Mouse (Mus musculus) R1 (cell line): ENCODE measurements around the gene Gm20388.

Experiments
- DNase-seq: peaks from one replicate; pipeline ENCODE4 v3.0.0-alpha.2; 2018; ENCODE audit warnings: low read depth, low spot score

Gm20388 gene

DNA sequence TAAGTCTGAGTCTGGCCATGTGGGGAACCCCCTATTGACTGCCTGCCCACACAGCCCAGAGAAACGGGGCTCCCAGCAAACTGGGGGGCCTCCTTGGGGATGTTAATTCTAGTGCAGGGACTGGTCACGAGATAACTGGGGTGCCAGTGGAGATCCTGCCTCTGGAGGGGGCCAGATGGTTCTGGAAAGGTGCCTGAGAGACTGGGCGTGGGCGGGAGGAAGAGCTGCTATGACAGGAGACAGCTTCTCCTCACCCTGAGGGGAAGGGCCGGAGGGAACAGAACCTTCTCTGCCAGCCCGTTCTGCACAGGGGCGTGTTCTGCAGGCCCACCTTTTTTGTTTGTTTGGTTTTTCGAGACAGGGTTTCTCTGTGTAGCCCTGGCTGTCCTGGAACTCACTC is 2955.6 kb downstream of the Gm20388 start:
- DNase-seq = no peak

DNA sequence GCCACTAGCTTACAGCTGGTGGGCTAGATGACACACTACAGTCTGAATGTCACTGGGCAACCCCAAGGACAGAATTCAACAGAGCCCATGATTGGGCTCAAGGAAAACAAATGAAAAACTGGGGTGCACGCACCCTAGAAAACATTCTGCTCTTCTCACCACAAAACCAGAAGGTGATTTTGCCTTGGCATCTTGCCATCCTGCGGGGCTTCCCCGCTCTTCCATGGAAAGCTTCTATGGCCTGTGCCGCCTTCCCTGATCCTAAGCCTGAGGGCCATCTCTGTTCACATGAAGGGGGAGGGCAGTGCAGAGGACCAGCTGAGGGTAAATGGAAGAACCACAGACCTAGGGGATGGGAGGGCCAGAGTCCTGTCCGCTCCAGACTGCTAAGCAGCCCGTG is 2957.3 kb downstream of the Gm20388 start:
- no peak for DNase-seq

DNA sequence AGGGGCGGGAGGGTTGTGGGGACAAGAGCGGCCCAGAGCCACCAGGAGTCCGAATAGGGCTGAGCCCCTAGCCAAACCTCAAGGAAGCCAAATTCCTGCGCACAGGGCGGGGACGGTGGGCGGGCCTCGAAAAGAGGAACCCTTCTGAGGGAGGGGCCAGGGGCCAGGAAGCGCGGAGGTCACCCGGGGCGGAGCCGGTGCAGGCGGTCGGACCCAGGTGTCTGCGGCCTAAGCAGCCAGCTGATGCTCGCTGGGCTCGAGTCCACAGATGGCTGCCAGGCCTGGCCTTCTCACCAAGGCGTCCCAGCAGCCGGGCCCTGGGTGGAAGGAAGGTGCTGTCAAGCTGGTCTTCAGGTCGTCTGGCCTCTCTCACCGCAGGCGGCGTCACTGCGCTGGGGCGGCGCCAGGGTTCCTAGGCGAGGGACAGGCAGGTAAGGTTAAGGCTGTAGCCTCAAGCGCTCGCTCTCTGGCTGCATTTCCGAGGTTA is 2959.8 kb downstream of the Gm20388 start:
- peak; percentile 91 for DNase-seq

DNA sequence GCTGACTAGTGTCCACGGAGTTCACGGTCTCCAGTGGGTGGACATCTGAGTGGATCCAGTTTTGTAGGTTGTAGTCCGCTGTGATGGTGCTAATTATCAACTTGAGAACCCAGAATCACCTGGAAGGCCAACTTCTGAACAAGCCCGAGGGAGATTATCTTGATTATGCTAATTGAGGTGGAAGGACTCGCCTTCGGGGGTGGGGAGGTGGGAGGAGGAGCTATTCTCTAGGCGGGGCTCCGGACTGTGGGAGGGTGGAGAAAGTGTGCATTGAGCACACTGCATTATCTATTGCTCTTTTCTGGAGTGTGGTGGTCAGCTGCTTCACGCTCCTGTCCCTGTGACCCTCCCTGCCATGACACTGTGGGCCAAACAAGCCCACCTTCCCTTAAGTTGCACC is 2961.0 kb downstream of the Gm20388 start:
- peak; percentile 71 for DNase-seq

DNA sequence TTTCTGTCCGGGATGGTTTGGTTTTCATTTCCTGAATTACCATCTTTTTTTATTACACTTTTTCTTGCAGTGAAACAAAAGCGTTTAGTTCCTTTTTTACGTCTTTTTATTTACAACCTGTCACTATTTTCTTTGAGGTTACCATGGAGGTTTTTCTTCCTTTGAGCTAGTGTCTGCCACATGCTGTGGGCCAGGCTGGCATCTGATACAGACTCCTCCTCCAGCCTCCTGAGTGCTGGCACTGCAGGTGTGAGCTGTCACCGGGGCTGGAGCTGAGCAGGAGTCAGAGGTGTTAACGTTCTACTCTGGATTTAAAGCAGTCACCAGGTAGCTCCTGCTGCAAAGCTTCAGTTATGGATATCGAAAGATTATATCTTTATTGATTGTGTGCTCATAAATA is 2962.5 kb downstream of the Gm20388 start:
- no peak for DNase-seq

DNA sequence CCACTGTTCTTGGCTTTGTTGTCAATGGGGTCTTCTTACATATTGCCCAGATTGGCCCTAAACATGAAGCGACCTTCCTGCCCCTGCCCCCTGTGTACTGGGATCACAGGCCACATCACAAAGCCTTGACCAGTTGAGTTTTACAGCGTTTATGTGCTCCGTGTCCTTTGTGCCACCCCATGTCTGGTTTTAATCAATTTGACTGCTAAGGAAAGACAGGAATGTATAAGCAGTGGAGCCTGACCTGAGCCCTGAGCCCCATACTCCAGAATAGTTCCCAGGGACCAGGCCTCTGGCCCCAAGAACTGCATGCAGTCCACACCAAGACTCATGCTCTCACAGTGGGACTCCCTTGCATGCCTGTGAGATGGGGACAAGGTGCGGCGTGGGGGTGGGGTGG is 2964.5 kb downstream of the Gm20388 start:
- no peak for DNase-seq

DNA sequence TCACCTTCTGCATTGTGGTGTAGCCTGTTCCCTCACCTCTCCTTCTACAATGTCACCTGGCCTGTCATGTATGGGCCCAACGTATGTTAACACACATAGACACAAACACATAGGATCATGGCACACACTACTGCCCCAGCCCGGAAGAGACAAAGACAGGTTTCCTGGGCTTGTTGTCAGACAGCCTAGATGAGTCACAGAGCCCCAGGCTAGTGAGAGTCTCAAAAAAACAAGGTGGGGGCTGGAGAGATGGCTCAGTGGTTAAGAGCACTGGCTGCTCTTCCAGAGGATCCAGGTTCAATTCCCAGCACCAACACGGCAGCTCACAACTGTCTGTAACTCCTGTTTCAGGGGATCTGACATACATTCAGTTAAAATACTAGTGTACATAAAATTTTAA is 2967.6 kb downstream of the Gm20388 start:
- no peak for DNase-seq

DNA sequence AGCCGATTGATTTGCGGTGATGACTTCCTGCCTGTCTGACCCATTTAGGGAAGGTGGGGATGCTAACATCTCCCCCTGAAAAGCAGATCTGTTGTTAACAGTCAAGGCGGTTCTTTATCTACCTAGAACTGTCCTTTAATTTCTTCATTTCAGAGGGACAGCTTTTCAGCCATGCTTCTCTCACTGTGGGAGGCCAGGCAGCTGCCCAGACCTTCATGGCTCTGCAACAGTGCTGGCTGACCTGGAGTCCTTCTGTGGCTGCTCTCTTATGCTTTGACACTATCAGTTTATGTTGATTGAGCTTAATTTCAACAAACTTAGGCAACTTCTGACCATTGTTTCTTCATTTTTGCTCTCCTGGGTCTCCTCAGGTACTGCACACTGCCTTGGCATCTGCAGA is 2969.7 kb downstream of the Gm20388 start:
- DNase-seq = no peak

DNA sequence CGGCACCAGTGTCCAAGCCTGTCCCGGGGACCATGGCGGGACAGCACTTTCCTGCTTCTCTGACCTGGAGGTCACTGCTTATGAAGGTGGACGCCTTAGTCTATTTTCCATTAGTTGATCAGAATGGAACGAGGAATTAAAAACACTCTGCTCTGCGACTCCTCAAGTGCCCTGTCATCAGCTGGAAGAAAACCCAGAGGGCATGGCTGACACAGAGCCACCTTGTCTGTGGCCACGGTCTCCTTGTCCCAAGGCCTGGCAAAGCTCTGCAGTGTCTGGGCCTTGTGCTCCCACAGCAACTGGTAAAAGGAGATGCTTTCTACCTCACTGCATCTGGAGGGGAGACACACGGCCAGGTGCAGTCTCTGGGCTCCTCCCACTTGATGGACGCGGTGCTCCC is 2973.0 kb downstream of the Gm20388 start:
- DNase-seq = no peak

DNA sequence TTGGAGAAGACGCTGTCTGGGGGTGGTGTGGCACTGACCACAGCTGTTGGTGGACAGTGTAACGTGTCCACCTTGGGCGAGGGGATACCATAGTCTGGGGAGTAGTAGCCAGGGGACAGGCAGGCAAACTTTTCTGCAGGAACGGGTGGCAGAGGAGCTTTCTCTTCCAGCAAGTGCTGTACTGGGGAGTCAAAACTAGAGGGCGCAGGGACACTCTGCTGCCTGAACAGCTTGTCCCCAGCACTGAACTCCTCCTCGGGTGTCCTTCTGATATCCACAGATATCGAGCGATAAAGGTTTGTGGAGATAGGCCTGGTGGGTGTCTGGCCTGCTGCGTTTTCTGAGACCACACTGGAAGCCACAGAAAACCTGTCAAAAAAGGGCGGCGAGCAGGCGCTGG is 2980.8 kb downstream of the Gm20388 start:
- DNase-seq = peak; percentile 40

DNA sequence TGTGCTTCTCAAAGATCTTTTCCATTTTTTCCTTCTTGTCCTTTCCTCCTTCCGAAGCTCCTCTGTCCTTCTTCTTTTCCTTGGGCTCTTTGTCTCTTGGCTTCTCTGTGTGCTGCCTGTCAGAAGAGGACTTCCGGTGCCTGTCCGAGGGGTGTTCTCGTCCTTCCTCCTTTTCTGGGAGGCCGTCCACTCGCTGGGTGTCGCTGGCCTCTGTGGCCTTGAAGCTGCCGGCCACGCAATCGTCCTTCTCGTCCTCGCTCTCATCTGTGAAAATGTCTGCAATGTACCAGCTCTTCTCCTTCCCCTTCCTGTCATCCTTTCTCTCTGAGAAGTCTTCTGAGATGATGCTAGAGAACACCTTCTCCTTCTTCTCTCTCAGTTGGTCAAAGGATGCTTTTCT is 2982.8 kb downstream of the Gm20388 start:
- DNase-seq = no peak

DNA sequence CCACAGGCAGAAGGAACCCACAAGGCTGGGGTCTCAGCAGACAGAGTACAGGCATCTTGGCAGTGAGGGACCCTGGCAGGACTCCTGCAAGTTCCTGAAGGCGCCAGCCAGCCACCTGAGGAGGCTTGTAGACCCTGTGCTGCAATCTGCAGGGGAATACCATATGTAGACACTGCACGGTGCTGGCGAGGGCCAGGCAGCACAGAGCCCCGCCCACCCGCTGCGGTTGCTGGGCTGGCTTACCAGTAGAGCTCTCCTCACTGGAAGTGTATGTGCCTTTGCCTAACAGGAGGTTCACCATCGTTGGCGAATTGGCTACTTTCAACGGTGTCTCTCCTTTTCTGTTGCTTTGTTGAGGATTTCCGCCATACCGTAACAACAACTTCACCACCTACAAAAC is 2985.7 kb downstream of the Gm20388 start:
- peak; percentile 45 for DNase-seq

DNA sequence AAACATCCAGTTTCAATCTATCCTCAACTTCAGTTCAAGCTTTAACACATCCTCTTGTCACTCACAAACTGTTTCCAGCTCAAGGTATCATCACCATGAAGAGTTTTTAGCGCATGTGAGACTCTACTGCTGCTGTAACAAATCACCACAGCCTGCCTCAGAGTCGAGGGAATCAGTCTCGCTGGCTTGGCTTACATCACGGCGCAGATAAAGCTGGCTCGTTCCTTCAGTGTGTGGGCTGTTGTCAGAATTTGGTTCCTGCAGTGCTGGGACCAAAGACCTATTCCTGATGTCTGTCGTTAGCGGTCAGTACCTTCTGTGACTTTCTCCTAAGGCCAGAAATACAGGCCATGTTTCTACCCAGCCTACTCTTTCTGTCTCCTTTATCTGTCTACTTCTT is 2986.6 kb downstream of the Gm20388 start:
- DNase-seq = no peak

DNA sequence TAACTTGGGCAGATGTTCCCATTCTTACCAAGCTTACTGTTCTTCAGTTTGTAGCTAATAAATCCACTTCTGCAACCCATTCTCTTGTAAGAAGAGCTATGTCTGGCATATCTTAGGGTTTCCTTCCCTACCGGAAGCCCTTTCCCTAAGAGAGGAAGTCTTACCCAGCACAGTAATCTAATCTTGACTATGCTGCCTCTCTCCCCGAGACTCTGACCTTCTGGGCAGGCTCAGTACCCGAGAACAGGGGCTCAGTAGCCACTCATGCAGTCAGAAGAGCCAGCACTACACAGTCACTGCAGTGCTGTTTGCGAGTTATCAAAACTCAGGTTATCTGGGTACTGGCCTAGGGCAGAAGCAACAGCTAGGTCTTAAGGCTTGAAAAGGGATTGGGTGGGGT is 2987.4 kb downstream of the Gm20388 start:
- DNase-seq = no peak

DNA sequence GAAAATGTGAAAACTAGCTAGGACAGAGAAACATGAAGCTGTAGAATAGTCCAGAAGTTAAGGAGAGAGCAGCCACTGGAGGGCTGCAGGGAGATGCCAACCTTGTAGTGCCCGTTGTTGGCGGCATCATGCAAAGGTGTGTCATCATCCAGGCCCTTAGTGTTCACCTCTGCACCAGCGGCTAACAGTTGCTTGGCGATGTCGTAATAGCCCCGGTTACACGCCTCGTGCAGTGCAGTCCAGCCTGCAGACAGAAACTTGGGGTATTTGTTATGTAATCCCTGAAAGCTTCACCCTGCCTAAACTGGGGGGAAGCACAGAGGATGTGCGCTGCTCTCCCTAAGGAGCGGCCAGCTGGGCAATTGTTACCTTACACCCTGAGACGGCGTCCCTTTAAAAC is 2987.8 kb downstream of the Gm20388 start:
- no peak for DNase-seq

DNA sequence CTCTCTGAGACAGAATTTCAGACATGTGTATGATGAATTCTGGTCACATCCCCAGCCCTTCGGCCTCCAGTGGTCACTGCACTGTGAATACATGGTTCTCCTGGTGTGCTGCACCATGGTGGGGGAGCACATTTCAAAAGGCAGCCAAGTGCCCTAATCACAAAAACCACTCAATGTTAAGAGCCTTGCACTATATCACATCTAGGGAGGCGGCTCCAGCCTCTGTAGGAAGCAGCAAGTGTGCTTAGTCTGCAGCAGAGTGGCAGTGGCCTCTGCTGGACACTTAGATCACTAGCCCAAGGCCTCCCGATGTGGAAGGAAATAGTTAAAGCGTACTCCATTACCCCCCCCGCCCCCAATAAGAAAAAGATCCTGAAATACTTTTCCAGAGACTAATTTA is 2988.4 kb downstream of the Gm20388 start:
- DNase-seq = no peak

DNA sequence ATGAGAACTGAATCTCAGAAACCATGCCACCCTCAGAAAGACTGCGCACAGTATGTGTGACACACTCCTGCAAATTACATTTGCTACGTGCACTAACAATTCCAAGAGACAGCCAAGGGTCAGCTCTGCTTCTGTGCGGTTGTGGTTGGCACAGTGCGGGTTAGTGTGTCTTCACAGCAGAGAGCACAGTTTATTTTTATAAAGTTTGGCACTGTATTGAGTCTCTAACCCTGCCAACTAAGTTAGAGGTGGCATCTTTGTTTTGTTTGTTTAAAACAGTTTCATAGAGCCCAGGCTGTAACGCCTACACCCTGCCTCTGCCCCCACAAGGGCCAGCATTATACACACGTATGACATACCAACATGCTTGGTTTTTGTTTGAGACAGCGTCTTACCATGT is 2990.8 kb downstream of the Gm20388 start:
- no peak for DNase-seq

DNA sequence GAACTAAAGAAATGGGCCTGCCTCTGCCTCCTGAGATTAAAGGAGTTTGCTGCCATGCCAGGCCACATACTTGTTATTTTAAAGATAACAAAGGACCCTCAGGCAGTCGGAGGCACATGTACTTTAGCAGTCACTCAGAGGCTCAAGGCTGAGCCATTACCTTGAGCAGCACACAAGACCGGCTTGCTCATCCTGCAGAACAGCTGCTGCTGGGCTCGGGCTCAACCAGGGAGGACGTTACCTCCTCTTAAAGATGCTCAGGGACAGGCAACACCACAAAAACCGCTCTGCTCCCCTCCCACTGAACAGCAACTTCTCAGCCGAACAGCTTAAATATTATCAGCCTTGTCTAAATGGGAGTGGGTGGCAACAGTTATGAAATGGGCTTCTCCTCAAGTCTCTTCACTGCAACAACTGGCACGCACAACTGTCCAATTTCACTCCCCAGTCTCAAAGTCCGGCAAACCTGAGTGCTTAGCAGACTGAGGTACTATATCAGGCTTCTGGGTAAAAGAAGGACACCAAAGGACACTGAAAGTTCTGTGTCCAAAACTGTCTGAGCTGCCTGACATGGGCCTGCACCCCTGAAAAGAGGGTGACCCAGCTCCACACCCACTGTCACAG is 2991.4 kb downstream of the Gm20388 start:
- no peak for DNase-seq

DNA sequence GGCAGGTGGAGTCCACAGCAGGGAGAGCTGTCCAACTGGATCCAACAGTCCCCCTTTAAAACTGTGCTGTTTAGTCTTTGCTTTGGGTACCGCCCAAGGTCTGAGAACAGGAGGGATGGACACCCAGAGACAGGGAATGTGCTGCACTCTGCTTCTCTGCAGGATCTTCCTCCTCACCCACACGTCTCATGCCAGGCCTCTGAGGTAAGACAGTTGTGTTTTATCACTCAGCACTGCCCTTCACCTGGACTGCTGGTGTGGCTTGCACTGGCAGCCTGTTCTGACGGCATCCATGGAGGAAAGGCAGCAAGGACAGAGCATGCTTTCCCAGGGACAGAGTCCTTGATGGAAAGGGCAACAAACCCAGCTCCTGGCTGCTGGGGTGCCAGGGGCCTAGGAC is 2991.9 kb downstream of the Gm20388 start:
- no peak for DNase-seq

DNA sequence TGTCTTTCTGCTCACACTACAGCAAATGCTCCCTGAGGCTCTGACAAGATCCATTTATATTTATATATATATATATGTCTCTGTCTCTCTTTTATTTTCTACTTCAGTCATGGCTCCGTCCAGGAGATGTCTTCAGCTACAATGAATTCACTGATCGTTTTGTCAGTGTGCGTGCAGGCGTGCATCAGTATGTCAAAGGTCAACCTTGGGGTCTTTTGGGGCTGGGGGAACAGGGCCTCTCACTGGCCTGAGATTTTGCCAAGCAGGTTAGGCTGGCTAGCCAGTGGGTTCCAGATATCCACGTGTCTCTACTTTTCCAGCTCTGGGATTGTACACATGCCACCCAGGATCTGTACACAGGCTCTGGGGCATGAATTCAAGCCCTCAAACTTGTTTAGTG is 2992.4 kb downstream of the Gm20388 start:
- no peak for DNase-seq

DNA sequence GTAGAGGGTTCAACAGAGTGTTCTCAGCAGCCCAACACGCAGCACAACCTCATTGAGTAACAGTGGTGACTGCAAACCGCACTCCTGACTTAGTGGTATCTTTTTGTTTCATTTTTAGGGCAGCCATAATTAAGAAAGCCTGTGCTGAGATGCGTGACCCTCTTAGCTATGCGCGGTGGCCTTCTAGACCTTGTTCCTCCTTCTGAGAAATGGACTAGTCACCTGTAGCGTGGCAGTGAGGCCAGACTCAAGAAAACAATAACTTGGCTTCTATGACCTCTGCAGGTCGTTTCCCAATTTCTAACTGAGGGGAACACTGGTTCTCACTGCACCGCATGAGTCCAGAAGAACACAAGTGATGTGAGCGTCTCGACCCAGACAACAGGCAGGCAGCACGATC is 2993.9 kb downstream of the Gm20388 start:
- DNase-seq = no peak

DNA sequence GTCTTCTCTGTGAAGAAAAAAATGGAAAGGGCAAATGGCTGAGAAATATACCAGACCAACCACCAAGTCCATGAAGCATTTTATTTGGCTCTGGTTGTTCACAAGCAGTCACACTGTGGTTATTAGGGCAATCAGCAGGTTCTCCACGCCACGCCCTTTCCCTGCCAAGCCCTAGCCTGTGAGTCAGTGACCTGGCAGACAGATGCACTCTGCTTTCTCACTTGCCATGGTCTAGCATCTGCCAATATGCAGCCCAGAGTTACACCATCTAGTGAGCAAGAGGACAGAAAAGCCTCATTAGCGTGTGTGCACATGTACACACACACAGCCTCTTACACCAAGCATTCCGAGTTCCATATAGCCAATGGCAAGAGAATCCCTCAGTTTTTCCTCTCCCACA is 2994.7 kb downstream of the Gm20388 start:
- DNase-seq = no peak

DNA sequence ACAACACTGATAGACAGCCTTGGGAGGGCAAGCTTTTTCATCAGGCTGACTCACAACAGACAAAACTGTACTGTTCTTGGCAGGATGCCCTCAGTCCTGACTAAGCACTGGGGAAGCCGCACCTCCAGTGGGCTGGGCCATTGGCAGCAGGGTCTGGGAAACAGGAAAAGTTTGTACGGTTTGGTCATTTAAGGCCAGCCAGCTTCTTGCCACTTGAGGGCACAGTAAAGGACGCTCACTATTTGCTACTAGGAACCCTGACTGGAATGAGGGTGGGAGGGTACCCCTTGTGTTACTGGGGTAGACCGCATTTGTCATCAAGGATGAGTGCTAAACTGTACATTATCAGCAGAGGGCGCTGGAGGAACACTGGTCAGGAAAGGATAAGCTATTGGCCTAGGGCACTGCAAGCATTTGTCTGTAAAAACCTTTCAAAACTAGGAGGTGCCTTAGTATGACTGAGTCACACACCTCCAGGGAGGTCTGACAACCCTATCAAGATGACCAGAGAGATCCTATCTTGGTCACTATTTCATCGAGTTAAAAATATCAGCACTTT is 2995.9 kb downstream of the Gm20388 start:
- peak; percentile 81 for DNase-seq

DNA sequence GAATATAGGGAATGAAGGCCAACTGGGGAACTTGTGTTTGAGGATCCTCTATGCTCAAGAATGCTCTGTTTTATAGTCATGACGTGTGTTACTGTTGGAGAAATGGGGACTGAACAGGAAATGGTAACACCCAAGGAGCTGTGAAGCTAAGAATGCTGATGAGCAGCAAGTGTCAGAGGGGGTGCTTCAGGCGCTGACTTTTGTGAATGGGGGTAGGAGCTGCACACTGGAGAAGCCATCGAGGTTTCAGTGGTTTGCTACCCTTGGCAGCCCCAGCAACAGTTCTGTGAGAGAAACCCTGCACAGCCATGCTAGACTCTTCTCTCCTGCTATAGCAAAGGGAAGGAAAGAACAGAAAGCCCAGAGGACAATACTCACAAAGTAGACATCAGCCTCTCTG is 3001.5 kb downstream of the Gm20388 start:
- DNase-seq = no peak
